ENCODE assay signal across 8 mouse cellular contexts in genomic region chr8:12756391-12757157, GRCm38 (mm10). TPM values are rescaled to one million over a fixed set of nuclear protein-coding genes. Genes with fewer than 3 reads are reported as not detected.
DNase-seq lines count a peak whose midpoint lies in the region; ATAC-seq lines count a peak whose summit lies in the region.

Atp11a (plus strand) TSS chr8:12757014.

- WGBS in forebrain, embryonic 16.5 days: under 1% methylated on average over 49 of the region's 62 CpGs
- WGBS in neural tube, embryonic 14.5 days: under 1% methylated on average over 32 of the region's 62 CpGs

- H3K27ac ChIP-seq in forebrain, embryonic 16.5 days (ENCODE audit: low read length): peak within 1 kb of the TSS; percentile 67
- H3K27ac ChIP-seq in neural tube, embryonic 14.5 days (ENCODE audit: low read depth, low read length): peak within 1 kb of the TSS; percentile 64

- ATAC-seq in forebrain, embryonic 16.5 days: peak; percentile 95
- ATAC-seq in neural tube, embryonic 14.5 days (ENCODE audit: low read depth): peak; percentile 89

- H3K4me2 ChIP-seq in forebrain, embryonic 16.5 days (ENCODE audit: low read length): peak within 1 kb of the TSS; percentile 94
- peak within 1 kb of the TSS; percentile 92 for H3K4me2 ChIP-seq in neural tube, embryonic 14.5 days (ENCODE audit: low read depth, low read length)

- no peaks in the 10 kb centered on the region for H3K36me3 ChIP-seq in forebrain, embryonic 16.5 days (ENCODE audit: control insufficient read depth, insufficient read depth)
- no peaks in the 10 kb centered on the region for H3K36me3 ChIP-seq in neural tube, embryonic 14.5 days (ENCODE audit: control insufficient read depth, insufficient read depth, low read length)

- peak within 1 kb of the TSS; percentile 88 for H3K4me3 ChIP-seq in forebrain, embryonic 16.5 days (replicated peaks; ENCODE audit: low read length)
- peak within 1 kb of the TSS; percentile 90 for H3K4me3 ChIP-seq in neural tube, embryonic 14.5 days (ENCODE audit: low read depth, low read length)

- H3K27me3 ChIP-seq in forebrain, embryonic 16.5 days (replicated peaks; ENCODE audit: control insufficient read depth, insufficient read depth, low read length): no peaks in the 10 kb centered on the region
- no peaks in the 10 kb centered on the region for H3K27me3 ChIP-seq in neural tube, embryonic 14.5 days (ENCODE audit: control insufficient read depth, insufficient read depth, low read length)

- H3K9me3 ChIP-seq in forebrain, embryonic 16.5 days (ENCODE audit: control insufficient read depth, low read length): no peaks in the 10 kb centered on the region
- no peaks in the 10 kb centered on the region for H3K9me3 ChIP-seq in neural tube, embryonic 14.5 days (ENCODE audit: control insufficient read depth, low read length)

- peak; percentile 42 for DNase-seq in ES-CJ7 (ENCODE audit: low read depth, low spot score)
- peak; percentile 41 for DNase-seq in c-Kit-positive CD71-negative TER-119-negative erythroid progenitor cells, embryonic 14.5 days (ENCODE audit: low read depth)
- peak; percentile 60 for DNase-seq in heart, postnatal 25 days (ENCODE audit: low spot score)
- DNase-seq in layer of hippocampus, adult 18-20 months (ENCODE audit: low spot score in 2 of 2): peak; percentile 64 to 72
- DNase-seq in lung, adult 18-20 months: peak; percentile 70 to 75
- DNase-seq in thymus, postnatal 14 days: peak; percentile 81

- intact Hi-C loops in heart, postnatal 25 days (cut with DNase I): loop anchor here (5.0 kb wide), 2 partner anchors 46 to 346 kb away; no protein-coding TSS in a partner anchor

- H3K4me1 ChIP-seq in forebrain, embryonic 16.5 days (replicated peaks; ENCODE audit: control insufficient read depth, insufficient read depth, low read length): peaks cover 17% of the 10 kb centered on the region
- peaks cover 16% of the 10 kb centered on the region for H3K4me1 ChIP-seq in neural tube, embryonic 14.5 days (ENCODE audit: control insufficient read depth, insufficient read depth, low read length)

- H3K9ac ChIP-seq in forebrain, embryonic 16.5 days (replicated peaks; ENCODE audit: low read depth, low read length): peak within 1 kb of the TSS; percentile 94
- H3K9ac ChIP-seq in neural tube, embryonic 14.5 days (replicated peaks; ENCODE audit: low read depth, low read length): peak within 1 kb of the TSS; percentile 91

RNA-seq across cellular contexts. Expression of gene Atp11a, which starts in this region (rescaled TPM):
- 13.6 and 16.5 TPM in 2 replicates for polyA plus RNA-seq in forebrain, embryonic 16.5 days (2015; fragmentation: Nextera tagmentation; extraction: Ambion mirVana)
- total RNA-seq in heart, postnatal 25 days (2021): 10 to 100 TPM; 82.7 to 84.0 TPM
- total RNA-seq in layer of hippocampus, adult 18-20 months (2021): 10 to 100 TPM; 58.9 to 59.9 TPM
- polyA plus RNA-seq in neural tube, embryonic 14.5 days (2014; fragmentation: Nextera tagmentation; extraction: Ambion mirVana): 14.6 and 17.1 TPM in 2 replicates

Comparison
In these comparisons a context has a peak if more than half of its experiments do, and no peak if none do; other contexts are left out.
1. Peak in every context shown above with its lines: DNase-seq, ATAC-seq, H3K4me3 ChIP-seq and H3K27ac ChIP-seq.